Comparison of ENCODE assay signal across 7 mouse cellular contexts in genomic region chr8:73077746-73078145, GRCm38 (mm10).
A peak's percentile ranks its signal among the peaks of the same experiment; 100 is the strongest.
DNase-seq lines count a peak whose midpoint lies in the region; ATAC-seq and TF ChIP-seq lines count a peak whose summit lies in the region.
"Not testable (repeated sequence)": the region's sequence is repeated elsewhere in the genome, so short reads cannot be mapped to it uniquely, and the experiment has no call there.

No protein-coding gene starts in this region.

- not testable (repeated sequence) for H3K4me2 ChIP-seq in heart, postnatal 0 days (ENCODE audit: low read depth, low read length)

- WGBS in heart, postnatal 0 days, result 30% methylated on average over 1 of the region's 1 CpGs

- H3K9ac ChIP-seq in heart, postnatal 0 days (replicated peaks; ENCODE audit: low read depth, low read length), result not testable (repeated sequence)

- not testable (repeated sequence) for TF ChIP-seq CTCF in heart, postnatal 0 days (IDR thresholded peaks at IDR 0.05; ENCODE audit: low read depth)

- not testable (repeated sequence) for H3K27ac ChIP-seq in heart, postnatal 0 days (ENCODE audit: low read depth)

- intact Hi-C loops in heart, postnatal 10 days (cut with DNase I), result not testable (repeated sequence)

- not testable (repeated sequence) for H3K36me3 ChIP-seq in heart, postnatal 0 days (replicated peaks; ENCODE audit: control insufficient read depth, insufficient read depth, low read length)

- not testable (repeated sequence) for TF ChIP-seq EP300 in heart, postnatal 0 days (IDR thresholded peaks at IDR 0.05; ENCODE audit: low read depth)

- peak; percentile 47; the same call in 1 of the 2 replicates for ATAC-seq in heart, postnatal 0 days (ENCODE audit: insufficient read depth, low read depth)

- peak; percentile 96 for DNase-seq in heart, adult 11 months
- DNase-seq in heart, adult 18-20 months, result peak; percentile 32 to 67
- DNase-seq in heart, adult 8-10 months (ENCODE audit: low spot score), result peak; percentile 28
- DNase-seq in heart, adult 9 months (ENCODE audit: low spot score in 2 of 2), result peak; percentile 26 to 50
- DNase-seq in heart, postnatal 0 days (ENCODE audit: low spot score), result not testable (repeated sequence)
- peak; percentile 24 to 43 for DNase-seq in heart, postnatal 10 days
- peak; percentile 8 for DNase-seq in heart, postnatal 4 days

- H3K4me3 ChIP-seq in heart, postnatal 0 days (ENCODE audit: low read depth, low read length), result not testable (repeated sequence)

- not testable (repeated sequence) for H3K9me3 ChIP-seq in heart, postnatal 0 days (replicated peaks; ENCODE audit: control insufficient read depth, low read length)

- not testable (repeated sequence) for H3K27me3 ChIP-seq in heart, postnatal 0 days (ENCODE audit: control insufficient read depth, insufficient read depth, low read length)

- H3K4me1 ChIP-seq in heart, postnatal 0 days (ENCODE audit: control insufficient read depth, insufficient read depth), result not testable (repeated sequence)
